Mouse (Mus musculus): ENCODE results near the gene Park7.

Gene Park7

DNA sequence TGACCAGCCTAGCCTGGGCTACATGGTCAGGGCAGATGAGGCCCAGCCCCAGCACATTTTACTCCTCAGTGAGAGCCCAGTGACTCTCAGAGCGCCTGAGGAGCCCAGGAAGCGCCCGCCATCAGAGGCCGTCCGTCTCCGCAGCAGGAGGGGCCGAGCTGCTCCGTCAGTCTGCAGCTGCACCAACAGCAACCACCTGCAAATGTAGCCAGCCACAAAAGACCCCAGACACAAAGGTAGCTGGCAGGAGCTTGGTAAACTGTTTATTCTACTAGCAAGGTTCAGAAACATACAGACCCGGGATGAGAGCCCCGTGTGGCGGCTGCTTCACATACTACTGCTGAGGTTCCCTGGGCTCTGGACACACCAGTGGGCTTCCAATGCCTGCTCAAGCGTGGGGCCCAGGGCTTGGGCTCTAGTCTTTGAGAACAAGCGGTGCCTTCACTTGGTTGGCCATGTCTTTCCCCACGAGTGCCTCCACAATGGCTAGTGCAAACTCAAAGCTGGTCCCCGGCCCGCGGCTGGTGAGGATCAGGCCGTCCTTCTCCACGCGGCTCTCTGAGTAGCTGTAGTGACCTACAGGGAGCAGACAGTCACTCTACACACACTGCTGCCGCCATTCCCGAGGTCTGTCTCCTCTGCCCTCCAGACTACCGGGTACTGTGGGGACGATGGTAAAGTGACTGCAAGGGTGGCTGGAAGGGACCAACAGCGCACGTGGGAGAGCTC, 17.2 kb downstream of the Park7 start:
- no peak for TF ChIP-seq GATA4 (IDR thresholded peaks at IDR 0.05; ENCODE audit: insufficient replicate concordance, low read length)

GRCm38 (mm10) chr4:150894718-150895501, 19.3 kb downstream of the Park7 start:
- TF ChIP-seq GATA4 (IDR thresholded peaks at IDR 0.05; ENCODE audit: insufficient replicate concordance, low read length) = no peak

- no peak for TF ChIP-seq GATA4 (IDR thresholded peaks at IDR 0.05; ENCODE audit: insufficient replicate concordance, low read length)
Measured at GRCm38 (mm10) chr4:150891308-150891707, 22.9 kb downstream of the Park7 start.

DNA sequence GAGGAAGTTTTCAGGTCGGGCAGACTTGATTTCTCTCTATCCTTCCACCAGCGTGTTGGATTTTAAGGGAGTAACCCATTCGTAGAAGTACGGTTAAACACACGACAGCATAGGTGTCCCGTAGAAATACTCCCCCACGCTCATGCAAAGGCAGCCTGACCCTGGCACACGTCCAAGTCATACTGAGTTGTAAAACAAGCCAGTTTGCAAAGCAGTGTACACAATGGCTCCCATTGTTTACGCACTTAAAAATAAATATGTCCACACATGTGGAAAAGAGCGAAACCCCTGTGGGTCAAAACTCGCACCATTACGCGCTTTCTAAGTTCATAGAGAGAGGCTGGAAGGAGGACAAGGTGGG, 24.3 kb downstream of the Park7 start:
- no peak for TF ChIP-seq GATA4 (IDR thresholded peaks at IDR 0.05; ENCODE audit: insufficient replicate concordance, low read length)

- no peak for TF ChIP-seq GATA4 (IDR thresholded peaks at IDR 0.05; ENCODE audit: insufficient replicate concordance, low read length)
Measured at GRCm38 (mm10) chr4:150889273-150889954, 24.8 kb downstream of the Park7 start.

- no peak for TF ChIP-seq GATA4 (IDR thresholded peaks at IDR 0.05; ENCODE audit: insufficient replicate concordance, low read length)
Measured at GRCm38 (mm10) chr4:150888492-150888891, 25.7 kb downstream of the Park7 start.

- TF ChIP-seq GATA4 (IDR thresholded peaks at IDR 0.05; ENCODE audit: insufficient replicate concordance, low read length) = no peak
Measured at GRCm38 (mm10) chr4:150887903-150888302, 26.3 kb downstream of the Park7 start.

- no peak for TF ChIP-seq GATA4 (IDR thresholded peaks at IDR 0.05; ENCODE audit: insufficient replicate concordance, low read length)
Measured at GRCm38 (mm10) chr4:150882632-150883031, 31.6 kb downstream of the Park7 start.

DNA sequence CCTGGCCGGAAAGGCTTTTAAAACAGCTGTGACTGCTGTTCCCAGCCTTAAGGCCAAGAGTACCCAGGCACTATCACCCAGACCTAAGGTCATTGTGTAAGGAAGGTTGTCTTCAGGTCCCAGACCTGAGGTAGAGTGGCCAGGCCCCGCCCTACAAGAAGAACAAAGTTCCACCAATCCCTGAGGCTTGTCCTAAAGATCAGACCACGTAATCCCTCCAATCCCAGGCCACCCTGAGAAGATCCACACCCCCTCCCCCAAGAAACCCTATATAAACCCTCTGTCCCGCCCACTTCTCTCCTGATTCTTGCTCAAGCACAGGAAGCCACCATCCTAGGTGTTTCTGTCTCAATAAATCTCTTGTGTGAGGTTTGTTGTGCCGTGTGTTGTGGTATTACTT, 33.9 kb downstream of the Park7 start:
- TF ChIP-seq GATA4 (IDR thresholded peaks at IDR 0.05; ENCODE audit: insufficient replicate concordance, low read length) = no peak

- no peak for TF ChIP-seq GATA4 (IDR thresholded peaks at IDR 0.05; ENCODE audit: insufficient replicate concordance, low read length)
Measured at GRCm38 (mm10) chr4:150879631-150880030, 34.6 kb downstream of the Park7 start.

DNA sequence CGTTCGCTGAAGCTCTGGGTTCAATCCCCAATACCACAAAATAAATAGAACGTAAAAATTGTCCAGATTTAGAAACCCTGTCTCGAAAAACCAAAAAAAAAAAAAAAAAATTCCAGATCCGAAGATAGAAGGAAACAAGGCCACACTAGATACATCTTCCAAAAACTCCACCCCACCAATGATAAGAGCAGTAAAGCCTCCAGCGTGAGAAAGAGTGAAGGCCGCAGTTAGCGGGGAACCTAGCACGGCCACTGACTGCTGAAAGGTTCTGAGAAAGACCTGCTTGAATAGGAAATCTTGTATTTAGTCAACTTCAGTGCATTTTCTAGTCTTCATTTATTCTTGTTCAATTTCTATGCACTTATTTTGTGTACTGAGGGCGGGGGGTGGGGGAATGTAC, 38.8 kb downstream of the Park7 start:
- no peak for TF ChIP-seq GATA4 (IDR thresholded peaks at IDR 0.05; ENCODE audit: insufficient replicate concordance, low read length)

GRCm38 (mm10) chr4:150872681-150873080, 41.6 kb downstream of the Park7 start:
- TF ChIP-seq GATA4 (IDR thresholded peaks at IDR 0.05; ENCODE audit: insufficient replicate concordance, low read length) = peak; percentile 99

DNA sequence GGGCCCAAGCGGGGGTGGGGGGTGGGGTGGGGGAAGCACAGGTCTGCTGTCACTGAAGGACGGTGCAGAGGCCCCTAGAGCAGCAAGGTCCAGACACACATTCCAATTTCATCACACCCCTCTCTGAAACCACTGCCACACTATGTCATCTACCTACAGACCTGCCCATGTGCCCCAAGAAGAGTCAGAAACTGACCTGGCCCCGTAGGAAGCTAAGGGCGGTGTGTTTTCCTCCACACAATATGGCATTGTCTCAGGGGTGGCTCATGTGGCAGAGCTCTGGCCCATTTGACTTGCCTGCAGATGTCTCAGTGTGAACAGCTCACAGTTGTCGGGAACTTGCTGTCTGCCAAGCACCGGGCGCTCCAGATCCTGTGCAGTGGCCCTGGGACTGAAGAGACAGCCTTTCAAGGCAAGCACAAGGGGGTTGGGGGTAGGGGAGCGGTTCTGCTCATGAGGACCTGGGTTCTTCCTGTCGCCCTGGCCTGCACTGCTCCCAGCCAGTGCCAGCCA, 42.0 kb downstream of the Park7 start:
- TF ChIP-seq GATA4 (IDR thresholded peaks at IDR 0.05; ENCODE audit: insufficient replicate concordance, low read length) = no peak

- no peak for TF ChIP-seq GATA4 (IDR thresholded peaks at IDR 0.05; ENCODE audit: insufficient replicate concordance, low read length)
Measured at GRCm38 (mm10) chr4:150871392-150872138, 42.7 kb downstream of the Park7 start.

DNA sequence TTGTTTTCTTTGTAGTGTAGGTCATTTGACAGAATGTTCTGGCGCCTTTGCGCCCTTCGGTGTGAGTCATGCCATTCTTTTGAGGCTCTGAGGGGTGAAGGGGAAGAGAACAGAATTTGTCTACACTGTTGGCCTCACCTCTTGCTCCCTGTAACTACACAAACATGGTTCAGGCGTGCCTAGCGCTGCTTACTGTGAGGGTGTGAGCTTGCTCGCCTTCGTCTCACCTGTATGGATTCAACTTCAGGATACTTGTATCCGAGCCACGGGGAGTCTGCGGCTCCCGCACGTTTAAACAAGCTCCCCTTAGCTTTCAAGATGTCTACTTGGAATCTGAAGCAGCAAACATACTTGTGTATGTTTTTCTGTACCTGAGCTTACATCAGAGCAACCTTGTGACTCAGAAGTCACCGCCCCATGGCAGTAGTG, 43.3 kb downstream of the Park7 start:
- TF ChIP-seq GATA4 (IDR thresholded peaks at IDR 0.05; ENCODE audit: insufficient replicate concordance, low read length) = no peak

Data from liver, adult (tissue).